Mouse (Mus musculus) cortical plate, adult 2 months (tissue): ENCODE data around the gene Slc2a9. TPM values are rescaled to one million over a fixed set of nuclear protein-coding genes. Genes with fewer than 3 reads are reported as not detected.
A peak's percentile ranks its signal among the peaks of the same experiment; 100 is the strongest.

Source experiments
- H3K27ac ChIP-seq: fragments of 200-500 bp; 2 replicates; pipeline ENCODE4 v1.5.1; 2012; ENCODE audit warnings: low read length, control low read depth, inconsistent platforms; ENCODE audit not compliant: insufficient read depth
- H3K4me1 ChIP-seq: fragments of 200-500 bp; 2 replicates; pipeline ENCODE4 v1.6.1; 2011; ENCODE audit warnings: low read length; ENCODE audit not compliant: control insufficient read depth, insufficient read depth
- H3K4me3 ChIP-seq: fragments of 200-500 bp; 2 replicates; pipeline ENCODE4 v1.5.1; 2011; ENCODE audit warnings: mild to moderate bottlenecking, low read length, control low read depth; ENCODE audit not compliant: insufficient read depth
- CTCF ChIP-seq: fragments of 200-500 bp; IDR thresholded peaks from 2 replicates; pipeline ENCODE4 v1.5.1; 2011; ENCODE audit warnings: mild to moderate bottlenecking, control low read depth, low read length; ENCODE audit not compliant: insufficient read depth; ENCODE audit errors: extremely low read depth
- POLR2A ChIP-seq: fragments of 200-500 bp; IDR thresholded peaks from 2 replicates; pipeline ENCODE4 v1.6.1; 2011; ENCODE audit warnings: mild to moderate bottlenecking, low read length, control low read depth; ENCODE audit not compliant: insufficient read depth; ENCODE audit errors: extremely low read depth
- polyA plus RNA-seq: library from polyadenylated mRNA; depleted of rRNA; stranded (reverse); fragments of >200 nt; gene quantifications from 2 replicates; pipeline ENCODE4 v1.2.3, GENCODE M21; 2012

Slc2a9 gene
- polyA plus RNA-seq, 1 experiment, result 0.79 TPM

- no peaks in the 10 kb centered on the region for H3K4me1 ChIP-seq
- H3K27ac ChIP-seq, result no peak overlapping the region
- no peak overlapping the region for H3K4me3 ChIP-seq
- TF ChIP-seq CTCF, result no peak
- no peak for TF ChIP-seq POLR2A
These were observed 25.1 kb downstream of the Slc2a9 start for GRCm38 (mm10) chr5:38477731-38478445.

- no peak overlapping the region for H3K4me3 ChIP-seq
- H3K4me1 ChIP-seq, result no peaks in the 10 kb centered on the region
- no peak overlapping the region for H3K27ac ChIP-seq
- TF ChIP-seq POLR2A, result no peak
- 0 out of 2 replicates have a peak, but pooled peaks have one; percentile 8 for TF ChIP-seq CTCF
These were observed 25.9 kb downstream of the Slc2a9 start for GRCm38 (mm10) chr5:38476861-38477565.

GRCm38 (mm10) chr5:38470881-38471280 is 32.1 kb downstream of the Slc2a9 start:
- Histone ChIP-seq H3K4me1 (no peaks in the 10 kb centered on the region), H3K27ac (no peak overlapping the region), H3K4me3 (no peak overlapping the region)
- TF ChIP-seq POLR2A (no peak), CTCF (no peak)

- no peak overlapping the region for H3K4me3 ChIP-seq
- TF ChIP-seq POLR2A (no peak), CTCF (peak; percentile 73)
- H3K4me1 ChIP-seq, result no peaks in the 10 kb centered on the region
- no peak overlapping the region for H3K27ac ChIP-seq
These were observed 32.9 kb downstream of the Slc2a9 start for GRCm38 (mm10) chr5:38469891-38470578.

- H3K4me3 ChIP-seq, result no peak overlapping the region
- TF ChIP-seq POLR2A (no peak), CTCF (no peak)
- H3K4me1 ChIP-seq, result no peaks in the 10 kb centered on the region
- H3K27ac ChIP-seq, result no peak overlapping the region
These were observed 36.3 kb downstream of the Slc2a9 start for GRCm38 (mm10) chr5:38466569-38467110.

GRCm38 (mm10) chr5:38461261-38461660 is 41.7 kb downstream of the Slc2a9 start:
- H3K4me3 ChIP-seq, result no peak overlapping the region
- no peak for TF ChIP-seq POLR2A
- no peak for TF ChIP-seq CTCF
- no peaks in the 10 kb centered on the region for H3K4me1 ChIP-seq
- H3K27ac ChIP-seq, result no peak overlapping the region

- no peak for TF ChIP-seq POLR2A
- H3K4me1 ChIP-seq, result peaks cover 2% of the 10 kb centered on the region; the same call in 1 of the 2 replicates
- no peak overlapping the region for H3K4me3 ChIP-seq
- no peak overlapping the region for H3K27ac ChIP-seq
These were observed 52.0 kb downstream of the Slc2a9 start for GRCm38 (mm10) chr5:38450936-38451335.

- peaks cover 2% of the 10 kb centered on the region; the same call in 1 of the 2 replicates for H3K4me1 ChIP-seq
- no peak overlapping the region for H3K27ac ChIP-seq
- TF ChIP-seq CTCF (no peak), POLR2A (no peak)
- no peak overlapping the region for H3K4me3 ChIP-seq
These were observed 53.3 kb downstream of the Slc2a9 start for GRCm38 (mm10) chr5:38449607-38450006.

- peaks cover 2% of the 10 kb centered on the region; the same call in 1 of the 2 replicates for H3K4me1 ChIP-seq
- no peak overlapping the region for H3K4me3 ChIP-seq
- H3K27ac ChIP-seq, result no peak overlapping the region
- TF ChIP-seq CTCF (no peak), POLR2A (no peak)
These were observed 54.8 kb downstream of the Slc2a9 start for GRCm38 (mm10) chr5:38448121-38448520.
